Mouse (Mus musculus) intestine, embryonic 15.5 days (tissue): ENCODE measurements around the gene Gab2. TPM values are rescaled to one million over a fixed set of nuclear protein-coding genes. Genes with fewer than 3 reads are reported as not detected.
A peak's percentile ranks its signal among the peaks of the same experiment; 100 is the strongest.

ENCODE experiments used
- ATAC-seq: fragments of 200-750 bp; cut with Nextera tagmentation; 2 replicates; pipeline ENCODE4 v1.8.0; 2017; ENCODE audit warnings: moderate TSS enrichment, moderate library complexity
- H3K27ac ChIP-seq: fragments of 300-500 bp; sonication (generic); 2 replicates; pipeline ENCODE4 v1.5.1; 2015; ENCODE audit warnings: mild to moderate bottlenecking, inconsistent platforms
- H3K27me3 ChIP-seq: fragments of 300-500 bp; sonication (generic); replicated peaks from 2 replicates; pipeline ENCODE4 v1.6.1; 2015; ENCODE audit warnings: inconsistent platforms
- H3K36me3 ChIP-seq: fragments of 300-500 bp; sonication (generic); 2 replicates; pipeline ENCODE4 v1.6.1; 2015; ENCODE audit warnings: inconsistent platforms
- H3K4me1 ChIP-seq: fragments of 300-500 bp; sonication (generic); replicated peaks from 2 replicates; pipeline ENCODE4 v1.6.1; 2015; ENCODE audit warnings: inconsistent platforms
- H3K4me2 ChIP-seq: fragments of 300-500 bp; sonication (generic); replicated peaks from 2 replicates; pipeline ENCODE4 v1.6.1; 2015; ENCODE audit warnings: mild to moderate bottlenecking, inconsistent platforms
- H3K4me3 ChIP-seq: fragments of 300-500 bp; sonication (generic); replicated peaks from 2 replicates; pipeline ENCODE4 v1.5.1; 2015; ENCODE audit warnings: inconsistent platforms
- H3K9ac ChIP-seq: fragments of 300-500 bp; sonication (generic); 2 replicates; pipeline ENCODE4 v1.6.1; 2015; ENCODE audit warnings: inconsistent platforms
- H3K9me3 ChIP-seq: fragments of 300-500 bp; sonication (generic); 2 replicates; pipeline ENCODE4 v1.6.1; 2016; ENCODE audit warnings: inconsistent platforms
- WGBS: fragments of 180-500 bp; shearing (Covaris S2); methylation state at CpG from one replicate; pipeline ENCODE4 v1.1.7; 2015; 5-methylcytosine and 5-hydroxymethylcytosine counted together
- polyA plus RNA-seq: library from polyadenylated mRNA; unstranded; fragments of >200 nt; fragmentation: Nextera tagmentation; extraction: Ambion mirVana; gene quantifications from 2 replicates; pipeline ENCODE4 v1.2.1, GENCODE M21; 2015

Gene Gab2
- polyA plus RNA-seq, 1 experiment from 2014 or later: 7.7 TPM

DNA sequence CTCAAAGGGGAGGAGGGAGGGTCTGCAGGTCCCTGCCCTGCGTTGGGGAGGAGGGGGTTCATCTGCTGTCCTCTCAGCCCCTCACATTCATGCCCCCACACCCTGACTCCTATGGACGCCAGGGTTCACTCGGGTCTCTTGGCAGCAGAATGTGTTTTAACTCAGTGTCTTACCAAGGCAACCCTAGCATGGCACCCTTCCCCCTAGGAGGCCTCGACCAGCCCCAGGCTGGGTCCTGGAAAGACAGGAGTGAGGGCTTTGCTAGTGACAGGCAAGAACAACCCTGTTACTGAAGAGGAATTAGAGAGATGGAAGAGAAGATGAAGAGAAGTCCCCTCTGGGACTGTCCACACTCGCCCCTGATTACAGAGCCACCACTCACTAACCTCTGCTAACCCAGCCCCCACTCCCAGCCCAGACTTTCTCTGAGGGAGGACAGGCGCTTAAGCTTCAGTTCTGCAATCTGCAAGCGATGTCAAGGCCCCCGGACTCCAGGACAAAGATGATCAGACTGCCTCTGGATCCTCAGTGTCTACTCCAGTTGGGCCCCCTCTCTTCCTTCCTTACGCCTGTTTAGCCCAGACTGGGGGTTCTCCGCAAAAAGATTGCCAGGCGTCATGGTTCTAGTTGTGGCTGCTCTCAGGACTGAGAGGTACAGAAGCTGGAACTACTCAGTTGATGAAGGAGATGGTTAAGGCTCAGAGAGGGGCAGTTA, 249.7 kb downstream of the Gab2 start:
- H3K4me1 ChIP-seq: peaks cover 20% of the 10 kb centered on the region
- no peaks in the 10 kb centered on the region for H3K9me3 ChIP-seq
- H3K9ac ChIP-seq: peak overlapping the region; percentile 38
- H3K4me2 ChIP-seq: peak overlapping the region; percentile 66
- peaks cover 8% of the 10 kb centered on the region; the same call in 1 of the 2 replicates for H3K27me3 ChIP-seq
- ATAC-seq: no peak
- H3K4me3 ChIP-seq: peak overlapping the region; percentile 88
- no peaks in the 10 kb centered on the region for H3K36me3 ChIP-seq
- no peak overlapping the region for H3K27ac ChIP-seq
- 59% methylated on average over 11 of the region's 11 CpGs for WGBS

DNA sequence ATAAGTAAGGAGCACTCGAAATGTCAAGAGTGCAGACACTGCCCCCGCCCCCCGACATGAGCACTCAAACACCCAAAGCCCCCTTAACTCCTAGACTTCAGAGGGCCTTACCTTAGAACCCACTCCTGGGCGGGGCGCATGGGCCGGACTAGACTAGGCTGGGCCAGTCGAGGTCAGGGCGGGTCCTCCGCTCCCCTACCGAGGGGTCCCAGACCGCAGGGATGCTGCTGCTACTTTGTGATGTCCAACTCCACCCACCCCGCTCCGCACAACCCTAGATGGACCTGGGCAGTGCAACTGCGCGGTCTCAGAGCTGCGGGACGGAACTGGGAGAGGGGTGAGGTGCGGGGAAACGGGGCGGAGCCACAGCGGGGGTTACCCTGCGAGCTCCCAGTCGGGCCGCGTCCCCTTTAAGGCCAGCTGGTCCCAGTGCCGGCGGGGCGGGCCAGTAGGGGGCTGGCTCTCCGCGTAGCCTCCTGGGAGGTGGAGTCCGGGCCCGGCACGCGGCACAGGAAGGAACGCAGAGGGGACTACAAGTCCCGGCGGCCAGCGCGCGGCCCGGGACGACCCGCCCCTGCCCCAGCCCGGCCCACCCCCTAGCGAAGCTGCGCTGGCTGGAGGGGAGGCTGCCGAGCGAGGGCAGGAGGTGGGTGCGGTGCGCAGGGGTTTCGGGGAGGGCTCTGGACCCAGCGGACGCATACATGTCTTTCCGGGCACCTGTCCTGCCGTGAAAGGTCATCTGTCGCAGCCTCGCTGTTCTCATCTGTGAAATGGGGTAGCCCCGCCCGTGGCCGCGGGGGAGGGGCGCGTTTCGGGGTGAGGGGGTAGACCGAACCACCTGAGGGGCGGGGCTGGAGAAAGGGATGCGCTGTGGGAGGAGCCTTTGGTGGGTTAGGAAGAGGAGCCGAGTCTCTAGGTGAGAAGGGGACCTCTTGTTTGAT, 250.6 kb downstream of the Gab2 start, which contains the start of the genes Usp35 and Kctd21:
Gene Usp35, minus strand, starts transcription at position 295 of the 941 bp plus-strand sequence.
Gene Kctd21, plus strand, starts transcription at position 602 of the 941 bp plus-strand sequence.
- Histone ChIP-seq H3K9me3 (no peaks in the 10 kb centered on the region), H3K4me2 (peak within 1 kb of the TSS; percentile 68), H3K9ac (peak within 1 kb of the TSS; percentile 69), H3K4me1 (peaks cover 20% of the 10 kb centered on the region), H3K36me3 (no peaks in the 10 kb centered on the region), H3K4me3 (peak within 1 kb of the TSS; percentile 88), H3K27me3 (no peaks in the 10 kb centered on the region), H3K27ac (no peak within 1 kb of the TSS)
- ATAC-seq: peak; percentile 99
- under 1% methylated on average over 67 of the region's 68 CpGs for WGBS

DNA sequence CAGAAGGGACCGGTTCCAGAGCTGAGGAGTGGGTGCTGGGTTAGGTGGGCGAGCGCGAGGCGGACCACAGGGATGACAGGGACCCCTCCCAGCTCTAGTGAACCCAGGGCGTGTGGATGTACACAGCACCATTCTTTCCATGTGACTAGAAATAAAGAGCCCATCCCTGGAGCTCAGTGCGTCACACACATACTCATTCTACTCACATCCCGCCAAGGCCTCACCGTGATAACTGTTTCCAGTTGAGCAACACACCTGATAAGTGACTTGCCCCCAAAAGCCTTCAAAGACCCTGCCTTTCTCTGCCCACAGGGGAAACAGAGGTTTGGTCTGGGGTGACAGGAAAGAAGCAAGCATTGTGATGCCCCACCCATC, 251.3 kb downstream of the Gab2 start:
- under 1% methylated on average over 9 of the region's 9 CpGs for WGBS
- H3K9me3 ChIP-seq: no peaks in the 10 kb centered on the region
- no peaks in the 10 kb centered on the region for H3K36me3 ChIP-seq
- ATAC-seq: no peak
- H3K27me3 ChIP-seq: no peaks in the 10 kb centered on the region
- peak overlapping the region; percentile 69 for H3K9ac ChIP-seq
- peaks cover 20% of the 10 kb centered on the region for H3K4me1 ChIP-seq
- H3K4me3 ChIP-seq: peak overlapping the region; percentile 88
- peak overlapping the region; percentile 68 for H3K4me2 ChIP-seq
- H3K27ac ChIP-seq: no peak overlapping the region

DNA sequence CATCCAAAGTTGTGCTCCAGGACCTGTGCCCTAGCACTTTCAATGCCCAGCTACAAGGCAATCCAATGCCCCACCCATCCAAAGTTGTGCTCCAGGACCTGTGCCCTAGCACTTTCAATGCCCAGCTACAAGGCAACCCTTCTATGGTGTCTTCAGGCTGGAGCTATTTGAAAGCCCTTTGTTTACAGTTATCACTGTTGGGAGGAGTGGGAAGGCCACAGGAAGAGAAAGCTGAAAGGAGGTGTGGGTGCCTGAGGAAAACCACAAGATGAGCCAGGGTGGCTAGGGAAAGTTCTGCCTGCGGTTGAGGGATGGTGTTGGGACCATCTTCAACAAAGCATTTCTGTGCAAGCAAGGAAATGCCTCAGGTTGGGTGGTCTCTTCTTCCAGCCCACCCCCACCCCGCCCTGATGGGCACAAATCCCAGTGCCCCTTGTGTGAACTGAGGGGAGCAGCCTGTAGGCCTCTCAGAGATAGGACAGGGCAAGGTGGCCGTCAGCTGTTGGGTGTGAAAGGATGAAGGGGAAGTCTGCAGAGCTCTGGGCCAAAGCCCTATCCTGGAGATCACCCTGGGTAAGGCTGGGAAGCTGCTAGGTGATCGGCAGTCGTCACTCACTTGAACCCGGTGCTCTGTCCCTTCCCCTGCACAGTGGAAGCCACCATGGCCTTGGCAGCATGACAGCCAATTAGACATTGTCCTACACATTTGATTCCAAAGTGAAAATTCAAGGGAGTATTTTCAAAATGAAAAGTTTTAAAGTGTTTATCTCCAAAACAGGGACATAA, 251.9 kb downstream of the Gab2 start:
- Histone ChIP-seq H3K4me3 (peak overlapping the region; percentile 88; the same call in 1 of the 2 replicates), H3K9ac (no peak overlapping the region), H3K4me1 (peaks cover 20% of the 10 kb centered on the region), H3K4me2 (peak overlapping the region; percentile 68), H3K27ac (no peak overlapping the region), H3K9me3 (no peaks in the 10 kb centered on the region), H3K27me3 (no peaks in the 10 kb centered on the region), H3K36me3 (no peaks in the 10 kb centered on the region)
- ATAC-seq: no peak
- WGBS: 78% methylated on average over 6 of the region's 6 CpGs

DNA sequence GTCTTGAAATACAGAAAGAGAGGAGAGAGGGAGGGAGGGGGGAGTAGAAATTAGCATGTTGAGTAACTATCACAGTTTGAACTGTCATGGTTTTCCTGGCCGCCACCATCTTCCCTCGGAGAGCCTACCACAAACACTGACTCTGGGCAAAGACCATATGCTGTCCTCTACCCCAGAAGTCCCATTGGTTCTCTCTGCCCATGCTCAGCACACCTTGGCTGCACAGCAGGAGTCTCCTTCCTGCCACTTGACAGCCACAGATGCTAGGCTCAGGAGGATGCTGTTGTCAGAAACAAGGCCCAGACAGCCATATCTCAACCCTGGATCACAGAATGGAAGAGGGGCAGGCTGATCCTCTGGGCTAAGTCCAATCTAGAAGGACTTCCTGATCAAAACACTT, 253.0 kb downstream of the Gab2 start:
- Histone ChIP-seq H3K4me2 (no peak overlapping the region), H3K9ac (no peak overlapping the region), H3K4me1 (peaks cover 18% of the 10 kb centered on the region), H3K36me3 (no peaks in the 10 kb centered on the region), H3K4me3 (no peak overlapping the region), H3K27me3 (no peaks in the 10 kb centered on the region), H3K9me3 (no peaks in the 10 kb centered on the region), H3K27ac (no peak overlapping the region)
- ATAC-seq: no peak
- WGBS: 88% methylated on average over 2 of the region's 2 CpGs

DNA sequence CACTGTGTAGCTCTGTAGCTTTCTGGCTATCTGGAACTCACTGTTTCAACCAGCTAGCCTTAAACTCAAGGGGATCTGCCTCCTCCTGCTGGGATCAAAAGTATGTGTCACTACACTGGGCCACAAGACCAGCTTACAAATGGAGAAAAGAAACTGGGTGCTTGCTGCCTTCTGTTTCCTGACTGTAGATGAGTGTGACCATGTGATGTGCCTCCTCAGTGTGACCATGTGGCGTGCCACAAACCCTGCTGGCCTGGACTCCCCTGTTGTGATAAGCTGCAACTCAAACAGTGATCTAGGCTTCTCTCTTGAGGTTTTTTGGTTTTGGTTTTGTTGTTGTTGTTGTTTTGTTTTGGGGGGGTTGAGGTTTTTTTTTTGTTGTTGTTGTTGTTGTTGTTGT, 255.3 kb downstream of the Gab2 start:
- no peaks in the 10 kb centered on the region for H3K27me3 ChIP-seq
- H3K9ac ChIP-seq: no peak overlapping the region
- no peak for ATAC-seq
- WGBS: 87% methylated on average over 1 of the region's 1 CpGs
- no peaks in the 10 kb centered on the region for H3K36me3 ChIP-seq
- no peak overlapping the region for H3K27ac ChIP-seq
- no peaks in the 10 kb centered on the region for H3K9me3 ChIP-seq
- no peak overlapping the region for H3K4me2 ChIP-seq
- H3K4me3 ChIP-seq: no peak overlapping the region
- peaks cover 11% of the 10 kb centered on the region for H3K4me1 ChIP-seq

DNA sequence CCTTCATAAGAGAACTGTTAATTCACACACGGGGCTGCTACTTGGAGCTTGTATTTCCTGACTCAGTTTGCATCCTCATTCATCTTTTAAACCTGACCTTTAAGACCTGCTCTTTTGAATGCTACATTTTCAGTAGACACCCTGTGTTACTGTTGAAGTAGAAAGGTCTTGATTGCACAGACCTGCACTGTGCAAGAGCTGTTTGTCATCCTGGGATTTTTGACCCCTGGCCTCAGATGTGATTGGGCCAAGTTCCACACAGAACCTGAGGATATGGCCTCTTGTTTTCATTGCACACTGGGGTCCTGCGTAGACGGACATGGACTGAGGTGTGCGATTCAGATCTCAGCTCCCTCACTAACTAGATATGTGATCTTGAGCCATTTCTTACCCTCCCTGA, 257.2 kb downstream of the Gab2 start:
- H3K4me3 ChIP-seq: no peak overlapping the region
- H3K4me2 ChIP-seq: no peak overlapping the region
- peaks cover 7% of the 10 kb centered on the region; the same call in 1 of the 2 replicates for H3K4me1 ChIP-seq
- no peak overlapping the region for H3K9ac ChIP-seq
- H3K27me3 ChIP-seq: no peaks in the 10 kb centered on the region
- H3K9me3 ChIP-seq: no peaks in the 10 kb centered on the region
- no peak for ATAC-seq
- WGBS: 63% methylated on average over 4 of the region's 4 CpGs
- no peaks in the 10 kb centered on the region for H3K36me3 ChIP-seq
- H3K27ac ChIP-seq: no peak overlapping the region

DNA sequence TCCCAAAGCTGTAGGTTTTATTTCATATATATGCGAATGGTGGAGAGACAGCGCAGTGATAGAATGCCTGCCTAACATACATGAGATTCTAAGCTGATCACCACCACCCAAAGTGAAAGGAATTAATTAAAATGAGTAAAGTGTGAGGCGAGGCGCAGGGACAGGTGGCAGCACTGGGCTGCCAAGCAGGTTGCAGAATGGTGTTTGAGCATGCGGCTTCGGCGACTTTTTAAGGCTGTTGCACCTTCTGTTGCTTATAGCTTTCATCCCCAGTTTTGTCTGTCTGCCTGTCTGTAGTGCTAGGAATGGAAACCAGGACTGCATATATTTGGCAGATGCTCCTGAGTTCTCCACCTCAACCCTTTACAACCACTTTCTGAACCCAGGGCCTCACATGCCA, 258.2 kb downstream of the Gab2 start:
- WGBS: 85% methylated on average over 7 of the region's 7 CpGs
- no peak for ATAC-seq

DNA sequence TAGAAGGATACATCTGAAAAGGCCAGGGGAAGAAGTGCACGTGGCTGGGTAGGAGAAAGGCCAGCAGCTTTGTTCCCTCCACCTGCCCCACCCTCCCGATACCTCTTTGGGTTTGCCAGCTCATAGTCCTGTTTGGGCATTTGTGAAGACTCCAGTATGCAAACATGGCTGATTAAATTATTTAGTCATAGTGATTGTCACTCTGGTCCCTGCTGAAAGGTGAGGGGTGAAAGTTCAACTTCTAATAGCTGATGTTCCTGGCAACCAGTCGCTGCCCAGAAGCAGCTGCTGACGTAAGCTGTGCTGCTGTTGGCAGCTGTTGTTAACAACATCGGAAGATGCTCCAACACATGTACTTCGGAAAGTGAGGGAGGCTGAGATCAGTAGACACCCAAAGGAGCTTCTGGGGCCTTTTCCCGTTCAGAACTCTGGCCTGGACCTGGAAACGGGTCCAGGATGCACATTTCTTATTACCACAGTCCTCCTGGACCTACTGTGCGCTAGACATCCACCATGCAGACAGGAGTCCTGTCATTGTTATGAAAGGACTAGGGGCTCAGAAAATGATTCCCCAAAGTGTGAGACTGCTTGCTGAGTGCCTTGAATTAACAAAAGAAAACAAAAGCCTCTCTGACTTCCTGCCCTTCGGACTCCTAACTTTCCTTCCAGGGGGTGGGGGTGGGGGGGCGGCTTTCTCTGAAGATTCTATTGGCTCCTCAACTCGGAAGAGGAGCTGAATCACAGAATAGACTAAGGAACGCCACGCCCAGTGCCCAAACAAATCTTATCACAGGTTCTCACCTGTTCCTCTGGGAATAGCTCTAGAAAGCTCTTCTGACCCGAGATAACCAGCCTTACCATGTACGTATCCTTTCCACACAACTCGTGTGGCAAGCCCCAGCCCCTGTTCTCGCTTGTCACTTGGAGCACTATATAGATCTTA, 259.8 kb downstream of the Gab2 start:
- Histone ChIP-seq H3K9ac (no peak overlapping the region), H3K27me3 (no peaks in the 10 kb centered on the region), H3K4me1 (peaks cover 19% of the 10 kb centered on the region), H3K4me2 (peak overlapping the region; percentile 3; the same call in 1 of the 2 replicates), H3K36me3 (no peaks in the 10 kb centered on the region), H3K9me3 (no peaks in the 10 kb centered on the region), H3K4me3 (no peak overlapping the region), H3K27ac (no peak overlapping the region; the same call in 1 of the 2 replicates)
- ATAC-seq: peak; percentile 72
- 58% methylated on average over 18 of the region's 18 CpGs for WGBS

More for the DNA sequence above, 258.2 kb downstream of the Gab2 start:
- no peak overlapping the region for H3K4me2 ChIP-seq
- H3K27ac ChIP-seq: no peak overlapping the region
- H3K36me3 ChIP-seq: no peaks in the 10 kb centered on the region
- no peaks in the 10 kb centered on the region for H3K27me3 ChIP-seq
- no peaks in the 10 kb centered on the region for H3K9me3 ChIP-seq
- H3K9ac ChIP-seq: no peak overlapping the region
- H3K4me3 ChIP-seq: no peak overlapping the region
- peaks cover 8% of the 10 kb centered on the region; the same call in 1 of the 2 replicates for H3K4me1 ChIP-seq

DNA sequence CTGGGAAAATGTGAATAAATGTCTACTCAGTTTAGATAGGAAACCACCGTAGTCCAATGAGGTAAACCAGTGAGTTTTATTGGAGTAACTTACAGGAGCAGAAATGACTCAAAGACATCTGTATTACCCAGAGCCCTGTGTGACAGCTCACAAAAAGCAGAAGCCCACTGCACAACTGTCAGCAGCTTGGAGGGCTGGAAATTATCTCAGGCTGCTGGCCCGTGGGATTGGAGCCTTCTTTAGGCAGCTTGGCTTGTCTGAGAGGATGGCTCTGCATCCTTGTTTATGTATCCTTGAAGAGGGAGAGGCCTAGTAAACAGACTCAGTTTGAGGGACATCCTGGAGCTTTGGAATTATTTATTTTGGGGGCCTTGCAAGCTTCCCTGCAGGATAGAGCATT, 261.6 kb downstream of the Gab2 start:
- 30% methylated on average over 2 of the region's 2 CpGs for WGBS
- H3K4me3 ChIP-seq: no peak overlapping the region
- no peaks in the 10 kb centered on the region for H3K27me3 ChIP-seq
- peak overlapping the region; percentile 4; the same call in 1 of the 2 replicates for H3K9ac ChIP-seq
- 0 out of 2 replicates have a peak, but pooled peaks have one; percentile 9 for ATAC-seq
- H3K27ac ChIP-seq: peak overlapping the region; percentile 54
- H3K4me1 ChIP-seq: peaks cover 19% of the 10 kb centered on the region
- no peak overlapping the region for H3K4me2 ChIP-seq
- H3K36me3 ChIP-seq: no peaks in the 10 kb centered on the region
- no peaks in the 10 kb centered on the region for H3K9me3 ChIP-seq

DNA sequence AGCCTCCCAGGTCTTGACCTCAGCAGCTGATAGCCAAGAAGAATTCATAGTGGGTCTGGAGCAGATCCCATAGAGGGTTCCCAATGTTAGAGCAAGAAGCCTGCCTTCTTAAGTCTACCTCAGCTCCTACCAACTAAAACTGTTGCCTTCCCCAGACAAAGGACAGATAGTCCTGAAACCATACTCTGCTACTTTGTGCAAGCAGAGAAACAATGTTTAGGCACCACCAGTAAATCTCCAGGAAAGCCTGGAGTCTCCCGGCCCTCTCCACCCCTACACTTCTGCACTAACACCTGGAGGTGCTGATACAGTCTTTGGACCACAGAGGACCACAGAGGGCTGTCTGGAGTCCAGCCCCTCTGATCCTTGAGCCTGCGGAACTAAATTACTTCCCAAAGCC, 263.3 kb downstream of the Gab2 start:
- H3K4me3 ChIP-seq: no peak overlapping the region
- peaks cover 19% of the 10 kb centered on the region for H3K4me1 ChIP-seq
- no peak overlapping the region for H3K4me2 ChIP-seq
- 79% methylated on average over 2 of the region's 2 CpGs for WGBS
- ATAC-seq: no peak
- no peak overlapping the region for H3K9ac ChIP-seq
- no peak overlapping the region for H3K27ac ChIP-seq
- no peaks in the 10 kb centered on the region for H3K36me3 ChIP-seq
- H3K9me3 ChIP-seq: no peaks in the 10 kb centered on the region
- H3K27me3 ChIP-seq: no peaks in the 10 kb centered on the region
